Mouse (Mus musculus) CH12.LX (cell line): ENCODE measurements around the gene Phf13. TPM values are rescaled to one million over a fixed set of nuclear protein-coding genes. Genes with fewer than 3 reads are reported as not detected.

Experiments used
- DNase-seq: peaks from one replicate; pipeline ENCODE4 v3.0.0-alpha.2; 2013; ENCODE audit errors: extremely low read depth
- H3K27ac ChIP-seq: 2 replicates; pipeline ENCODE4 v1.5.1; 2012; ENCODE audit warnings: low read depth, mild to moderate bottlenecking, control low read depth, moderate library complexity; ENCODE audit not compliant: insufficient read depth
- H3K27me3 ChIP-seq: replicated peaks from 2 replicates; pipeline ENCODE3; 2012; ENCODE audit warnings: inconsistent platforms
- H3K36me3 ChIP-seq, 2 experiments: replicated peaks in 1 of 2; 2 replicates each; pipeline versions ENCODE3 to v1.6.1; 2012; ENCODE audit warnings: inconsistent platforms in 1 of 2, low read length in 1 of 2, mild to moderate bottlenecking in 1 of 2, mixed read lengths in 1 of 2, moderate library complexity in 1 of 2; ENCODE audit not compliant: control insufficient read depth in 1 of 2, insufficient read depth in 1 of 2
- H3K4me1 ChIP-seq, 2 experiments: 2 replicates each; pipeline ENCODE4 v1.6.1; 2012; ENCODE audit warnings: inconsistent platforms in 1 of 2, moderate library complexity in 1 of 2; ENCODE audit not compliant: insufficient read depth in 2 of 2, control insufficient read depth in 1 of 2
- H3K4me2 ChIP-seq: 2 replicates; pipeline ENCODE4 v1.6.1; 2012; ENCODE audit warnings: low read depth, mild to moderate bottlenecking, control low read depth; ENCODE audit not compliant: poor library complexity, insufficient read depth, severe bottlenecking
- H3K4me3 ChIP-seq, 3 experiments: fragments of 150-350 bp in 1 of 3; sonication (generic) in 1 of 3; replicated peaks in 1 of 3; 2 replicates each; pipeline versions ENCODE3 to v1.5.1; 2011 to 2012; ENCODE audit warnings: low read depth in 2 of 3, low read length in 2 of 3, mild to moderate bottlenecking in 2 of 3, moderate library complexity in 2 of 3, control low read depth in 1 of 3, improper control_type of control experiment in 1 of 3, inconsistent platforms in 1 of 3, mixed read lengths in 1 of 3; ENCODE audit not compliant: poor library complexity in 1 of 3
- H3K79me2 ChIP-seq: replicated peaks from 2 replicates; pipeline ENCODE4 v1.6.1; 2012; ENCODE audit warnings: mild to moderate bottlenecking, moderate library complexity; ENCODE audit not compliant: control insufficient read depth, poor library complexity, insufficient read depth, severe bottlenecking; ENCODE audit errors: extremely low read depth
- H3K9ac ChIP-seq: 2 replicates; pipeline ENCODE4 v1.6.1; 2012; ENCODE audit warnings: low read depth, mild to moderate bottlenecking, control low read depth, moderate library complexity; ENCODE audit not compliant: insufficient read depth
- H3K9me3 ChIP-seq: replicated peaks from 2 replicates; pipeline ENCODE3; 2012; ENCODE audit warnings: low read length, inconsistent platforms, mixed read lengths
- CHD1 ChIP-seq: IDR thresholded peaks from 2 replicates; pipeline ENCODE4 v1.6.1; 2012; ENCODE audit warnings: low read depth, low read length, improper control_type of control experiment, inconsistent platforms
- CHD2 ChIP-seq: IDR thresholded peaks from 2 replicates; pipeline ENCODE4 v1.6.1; 2011; ENCODE audit warnings: low read length, improper control_type of control experiment
- CTCF ChIP-seq, 2 experiments: IDR thresholded peaks in 1 of 2; conservative IDR thresholded peaks in 1 of 2; 2 replicates each; pipeline ENCODE4 v1.5.1; 2011 to 2012; ENCODE audit warnings: low read depth in 2 of 2, low read length in 2 of 2, improper control_type of control experiment in 1 of 2, inconsistent platforms in 1 of 2, mild to moderate bottlenecking in 1 of 2, moderate library complexity in 1 of 2
- E2F4 ChIP-seq: IDR thresholded peaks from 2 replicates; pipeline ENCODE4 v1.6.1; 2011; ENCODE audit warnings: low read depth, low read length, improper control_type of control experiment; ENCODE audit not compliant: insufficient replicate concordance
- ELF1 ChIP-seq: IDR thresholded peaks from 2 replicates; pipeline ENCODE4 v1.6.1; 2014; ENCODE audit warnings: low read depth, mild to moderate bottlenecking, inconsistent platforms, low read length, improper control_type of control experiment
- EP300 ChIP-seq: IDR thresholded peaks from 2 replicates; pipeline ENCODE4 v1.6.1; 2011; ENCODE audit warnings: low read length, improper control_type of control experiment
- ETS1 ChIP-seq: conservative IDR thresholded peaks from 2 replicates; pipeline ENCODE4 v1.6.1; 2012; ENCODE audit warnings: low read depth, mild to moderate bottlenecking, inconsistent platforms, low read length, improper control_type of control experiment, moderate library complexity
- IRF4 ChIP-seq: IDR thresholded peaks from 2 replicates; pipeline ENCODE4 v1.6.1; 2014; ENCODE audit warnings: low read depth, mild to moderate bottlenecking, inconsistent platforms, low read length, improper control_type of control experiment
- JUN ChIP-seq: IDR thresholded peaks from 2 replicates; pipeline ENCODE4 v1.6.1; 2011; ENCODE audit warnings: low read depth, mild to moderate bottlenecking, low read length, improper control_type of control experiment, moderate library complexity; ENCODE audit not compliant: insufficient read depth
- JUND ChIP-seq: conservative IDR thresholded peaks from 2 replicates; pipeline ENCODE4 v1.6.1; 2011; ENCODE audit warnings: low read depth, low read length, improper control_type of control experiment
- KAT2A ChIP-seq: IDR thresholded peaks from 2 replicates; pipeline ENCODE4 v1.6.1; 2012; ENCODE audit warnings: low read length, improper control_type of control experiment, inconsistent platforms; ENCODE audit not compliant: insufficient replicate concordance
- MAFK ChIP-seq: IDR thresholded peaks from 2 replicates; pipeline ENCODE4 v1.6.1; 2011; ENCODE audit warnings: low read length, improper control_type of control experiment; ENCODE audit not compliant: insufficient replicate concordance
- MAX ChIP-seq: IDR thresholded peaks from 2 replicates; pipeline ENCODE4 v1.6.1; 2011; ENCODE audit warnings: low read length, improper control_type of control experiment
- MEF2A ChIP-seq: IDR thresholded peaks from 2 replicates; pipeline ENCODE4 v1.6.1; 2014; ENCODE audit warnings: low read depth, mild to moderate bottlenecking, inconsistent platforms, low read length, improper control_type of control experiment, borderline replicate concordance
- MXI1 ChIP-seq: IDR thresholded peaks from 2 replicates; pipeline ENCODE4 v1.6.1; 2011; ENCODE audit warnings: mild to moderate bottlenecking, low read depth, low read length, improper control_type of control experiment
- MYC ChIP-seq: IDR thresholded peaks from 2 replicates; pipeline ENCODE4 v1.6.1; 2011; ENCODE audit warnings: low read depth, mild to moderate bottlenecking, improper control_type of control experiment, low read length
- NELFE ChIP-seq: IDR thresholded peaks from 2 replicates; pipeline ENCODE4 v1.6.1; 2011; ENCODE audit warnings: low read depth, low read length, improper control_type of control experiment
- NRF1 ChIP-seq: IDR thresholded peaks from 2 replicates; pipeline ENCODE4 v1.6.1; 2014; ENCODE audit warnings: low read depth, mild to moderate bottlenecking, inconsistent platforms, low read length, improper control_type of control experiment, moderate library complexity
- PAX5 ChIP-seq: IDR thresholded peaks from 2 replicates; pipeline ENCODE4 v1.6.1; 2012; ENCODE audit warnings: low read length, inconsistent platforms, mixed read lengths
- POLR2A ChIP-seq: IDR thresholded peaks from 2 replicates; pipeline ENCODE4 v1.6.1; 2011; ENCODE audit warnings: low read depth, mild to moderate bottlenecking, improper control_type of control experiment, low read length
- POLR2AphosphoS2 ChIP-seq: IDR thresholded peaks from 2 replicates; pipeline ENCODE4 v1.6.1; 2011; ENCODE audit warnings: low read depth, low read length, improper control_type of control experiment
- RAD21 ChIP-seq: IDR thresholded peaks from 2 replicates; pipeline ENCODE4 v1.6.1; 2011; ENCODE audit warnings: low read depth, mild to moderate bottlenecking, low read length, improper control_type of control experiment, moderate library complexity
- RCOR1 ChIP-seq: conservative IDR thresholded peaks from 2 replicates; pipeline ENCODE4 v1.6.1; 2012; ENCODE audit warnings: low read depth, mild to moderate bottlenecking, inconsistent platforms, low read length, improper control_type of control experiment
- SMC3 ChIP-seq: IDR thresholded peaks from 2 replicates; pipeline ENCODE4 v1.6.1; 2011; ENCODE audit warnings: low read depth, low read length, improper control_type of control experiment
- TBP ChIP-seq: conservative IDR thresholded peaks from 2 replicates; pipeline ENCODE4 v1.6.1; 2011; ENCODE audit warnings: low read depth, low read length, improper control_type of control experiment
- TCF12 ChIP-seq: IDR thresholded peaks from 2 replicates; pipeline ENCODE4 v1.6.1; 2014; ENCODE audit warnings: low read depth, mild to moderate bottlenecking, inconsistent platforms, low read length, improper control_type of control experiment
- UBTF ChIP-seq: IDR thresholded peaks from 2 replicates; pipeline ENCODE4 v1.6.1; 2012; ENCODE audit warnings: low read depth, mild to moderate bottlenecking, inconsistent platforms, low read length, improper control_type of control experiment, moderate library complexity
- USF2 ChIP-seq: conservative IDR thresholded peaks from 2 replicates; pipeline ENCODE4 v1.6.1; 2011; ENCODE audit warnings: low read depth, low read length, improper control_type of control experiment
- ZC3H11A ChIP-seq: IDR thresholded peaks from 2 replicates; pipeline ENCODE4 v1.6.1; 2012; ENCODE audit warnings: low read depth, mild to moderate bottlenecking, inconsistent platforms, low read length, improper control_type of control experiment
- ZKSCAN1 ChIP-seq: IDR thresholded peaks from 2 replicates; pipeline ENCODE4 v1.6.1; 2012; ENCODE audit warnings: low read depth, inconsistent platforms, low read length, improper control_type of control experiment, borderline replicate concordance
- ZMIZ1 ChIP-seq: IDR thresholded peaks from 2 replicates; pipeline ENCODE4 v1.6.1; 2012; ENCODE audit warnings: low read depth, mild to moderate bottlenecking, inconsistent platforms, low read length, improper control_type of control experiment
- ZNF384 ChIP-seq: IDR thresholded peaks from 2 replicates; pipeline ENCODE4 v1.6.1; 2012; ENCODE audit warnings: low read depth, low read length, improper control_type of control experiment, inconsistent platforms
- dilution Hi-C: fragments of 300-500 bp; cut with MboI; formaldehyde crosslinking; loops from 2 replicates; pipeline ENCODE4 v1.14.3; 2020; ENCODE audit warnings: low sequenced_read_pairs; ENCODE audit not compliant: extremely low pct_unique_long_range_greater_than_20kb, extremely low pct_ligation_motif_present
- in situ Hi-C: fragments of 300-500 bp; cut with MboI; formaldehyde crosslinking; loops from 3 replicates; pipeline ENCODE4 v1.14.3; 2019; ENCODE audit warnings: low sequenced_read_pairs, low pct_ligation_motif_present, low pct_unique_long_range_greater_than_20kb, mixed read lengths
- polyA plus RNA-seq: library from polyadenylated mRNA; unstranded; fragments of >175 nt; gene quantifications from 2 replicates; pipeline ENCODE4 v1.2.1, GENCODE M21; 2012; ENCODE audit warnings: low read depth; ENCODE audit not compliant: insufficient read length
- total RNA-seq, 2 experiments: library from RNA; depleted of rRNA; stranded (reverse); fragments of 300-350 nt in 1 of 2; fragments of >200 nt in 1 of 2; gene quantifications; 2 replicates each; pipeline ENCODE4 v1.2.3; 2012 to 2014

Gene Phf13
- total and polyA plus RNA-seq, 3 experiments = 1.9 to 5.0 (median 4.9) TPM

- dilution Hi-C loops (no loop called here), in situ Hi-C loops (loop anchor here (5.0 kb wide), 2 partner anchors 55 to 120 kb away; no protein-coding TSS in a partner anchor)
- TF ChIP-seq UBTF = no peak
- TF ChIP-seq ELF1 = no peak; the same call in 1 of the 2 replicates
- no peak for TF ChIP-seq JUND
- no peak for TF ChIP-seq MXI1
- TF ChIP-seq CTCF (conservative IDR thresholded peaks at IDR 0.05 in 1 of 2, IDR thresholded peaks at IDR 0.05 in 1 of 2; ENCODE audit: low read depth in 2 of 2, low read length in 2 of 2) = peak; percentile 80 to 82
- TF ChIP-seq NELFE = no peak
- TF ChIP-seq ZNF384 = no peak
- peak; percentile 37; the same call in 1 of the 2 replicates for TF ChIP-seq IRF4
- TF ChIP-seq POLR2AphosphoS2 = no peak
- TF ChIP-seq CHD1 = no peak
- no peak for TF ChIP-seq MAX
- no peak for TF ChIP-seq USF2
- TF ChIP-seq RCOR1 = no peak
- peak; percentile 51 for TF ChIP-seq SMC3
- TF ChIP-seq ZMIZ1 = no peak
- TF ChIP-seq MAFK = no peak
- no peak for TF ChIP-seq PAX5
- TF ChIP-seq TBP = no peak
- no peak for TF ChIP-seq ZC3H11A
- TF ChIP-seq EP300 = no peak
- TF ChIP-seq TCF12 = no peak
- no peak for TF ChIP-seq NRF1
- TF ChIP-seq MEF2A = no peak
- no peak for TF ChIP-seq E2F4
- TF ChIP-seq KAT2A = no peak
- 0 out of 2 replicates have a peak, but pooled peaks have one; percentile 28 for TF ChIP-seq POLR2A
- TF ChIP-seq ZKSCAN1 = no peak
- no peak for TF ChIP-seq MYC
- peak; percentile 48 for TF ChIP-seq RAD21
- TF ChIP-seq CHD2 = no peak
- TF ChIP-seq ETS1 = no peak
- TF ChIP-seq JUN = no peak
- no peak overlapping the region for H3K4me3 ChIP-seq
- H3K27me3 ChIP-seq = no peaks in the 10 kb centered on the region
- H3K79me2 ChIP-seq = no peaks in the 10 kb centered on the region
- no peak overlapping the region for H3K4me2 ChIP-seq
- DNase-seq = peak; percentile 80
- peaks cover 5% of the 10 kb centered on the region for H3K9me3 ChIP-seq
- H3K9ac ChIP-seq = no peak overlapping the region
- 0 out of 2 replicates have a peak overlapping the region, but pooled peaks have one; percentile 11 for H3K27ac ChIP-seq
- peaks cover 74 to 95% of the 10 kb centered on the region in 2 experiments for H3K36me3 ChIP-seq
- peaks cover 3 to 6% of the 10 kb centered on the region in 2 experiments; a peak in 3 of 4 replicates for H3K4me1 ChIP-seq
Observed at GRCm38 (mm10) chr4:151977748-151978147, 18.3 kb downstream of the Phf13 start.
